Mouse (Mus musculus): ENCODE measurements at regions not wholly inside any gene's neighbourhood (a gene's known extent, or its start where the extent isn't known, plus 50 kb on each side); places are given as distances from the start of the nearest gene placed in this dataset.

DNA sequence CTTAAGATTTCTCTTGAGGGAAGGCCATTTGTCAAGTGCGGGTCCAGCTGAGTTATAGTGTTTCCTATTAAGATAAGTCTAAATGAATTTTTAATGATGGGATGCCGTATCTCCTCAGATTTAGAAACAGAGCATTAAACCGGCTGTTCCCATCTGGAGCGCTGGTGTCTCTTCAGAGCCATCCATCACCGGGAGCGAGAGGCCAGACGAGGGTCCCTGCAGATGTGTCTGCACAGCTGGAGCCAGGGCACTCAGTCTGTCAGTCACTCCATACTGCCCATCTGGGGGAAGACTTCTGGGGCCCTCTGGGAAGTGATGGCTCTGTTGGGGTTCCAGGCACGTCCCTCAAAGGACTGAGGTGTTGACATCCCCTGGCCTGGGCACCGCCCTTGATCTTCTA, 419.2 kb downstream of the Ajap1 start:
- no peak for TF ChIP-seq CTCF (IDR thresholded peaks at IDR 0.05; ENCODE audit: low read depth, low read length)
- no peak for TF ChIP-seq GATA1 (IDR thresholded peaks at IDR 0.05; ENCODE audit: borderline replicate concordance, low read length)
- no peak for TF ChIP-seq POLR2AphosphoS5 (IDR thresholded peaks at IDR 0.05; ENCODE audit: insufficient replicate concordance, low read depth, low read length)

All from G1E (cell line).